Mouse (Mus musculus) megakaryocyte, embryonic 14.5 days (primary cell): ENCODE measurements around the gene Gm20388.

Source experiments
- FLI1 ChIP-seq: IDR thresholded peaks from 2 replicates; pipeline ENCODE4 v1.6.1; 2012; ENCODE audit warnings: low read length, inconsistent platforms, mixed read lengths
- GATA1 ChIP-seq: IDR thresholded peaks from 3 replicates; pipeline ENCODE4 v1.6.1; 2012; ENCODE audit warnings: mixed read lengths, low read length, inconsistent platforms, borderline replicate concordance

GRCm38 (mm10) chr8:123453951-123454350 is 3543.3 kb downstream of the Gm20388 start:
- TF ChIP-seq GATA1: no peak
- no peak for TF ChIP-seq FLI1
